Mouse (Mus musculus) lung, postnatal 0 days (tissue): ENCODE measurements around the gene Serpina3i. TPM values are rescaled to one million over a fixed set of nuclear protein-coding genes. Genes with fewer than 3 reads are reported as not detected.
A peak's percentile ranks its signal among the peaks of the same experiment; 100 is the strongest.
"Not testable (repeated sequence)": the region's sequence is repeated elsewhere in the genome, so short reads cannot be mapped to it uniquely, and the experiment has no call there.

Experiments used
- ATAC-seq: fragments of 200-750 bp; cut with Nextera tagmentation; 2 replicates; pipeline ENCODE4 v1.8.0; 2017; ENCODE audit warnings: moderate library complexity
- DNase-seq: peaks from one replicate; pipeline ENCODE4 v3.0.0-alpha.2; 2016; ENCODE audit warnings: low spot score
- H3K27ac ChIP-seq: fragments of 300-500 bp; sonication (generic); 2 replicates; pipeline ENCODE4 v1.5.1; 2014; ENCODE audit warnings: antibody characterized with exemption, mild to moderate bottlenecking, low read length, mixed read lengths
- H3K27me3 ChIP-seq: fragments of 300-500 bp; sonication (generic); replicated peaks from 2 replicates; pipeline ENCODE4 v1.6.1; 2014; ENCODE audit warnings: low read length, mixed read lengths; ENCODE audit not compliant: insufficient read depth
- H3K36me3 ChIP-seq: fragments of 300-500 bp; sonication (generic); 2 replicates; pipeline ENCODE4 v1.6.1; 2014; ENCODE audit warnings: low read length, mixed read lengths; ENCODE audit not compliant: insufficient read depth
- H3K4me1 ChIP-seq: fragments of 300-500 bp; sonication (generic); 2 replicates; pipeline ENCODE4 v1.6.1; 2014; ENCODE audit warnings: antibody characterized with exemption, low read depth, low read length, mixed read lengths; ENCODE audit not compliant: insufficient read depth
- H3K4me2 ChIP-seq: fragments of 300-500 bp; sonication (generic); replicated peaks from 2 replicates; pipeline ENCODE4 v1.6.1; 2014; ENCODE audit warnings: low read depth, mild to moderate bottlenecking, low read length, moderate library complexity, mixed read lengths
- H3K4me3 ChIP-seq: fragments of 300-500 bp; sonication (generic); 2 replicates; pipeline ENCODE4 v1.5.1; 2014; ENCODE audit warnings: low read depth, low read length
- H3K9ac ChIP-seq: fragments of 300-500 bp; sonication (generic); replicated peaks from 2 replicates; pipeline ENCODE4 v1.6.1; 2014; ENCODE audit warnings: low read depth, mild to moderate bottlenecking
- H3K9me3 ChIP-seq: fragments of 300-500 bp; sonication (generic); 2 replicates; pipeline ENCODE4 v1.6.1; 2016; ENCODE audit warnings: low read length, mixed read lengths
- CTCF ChIP-seq: IDR thresholded peaks from 2 replicates; pipeline ENCODE4 v1.5.1; 2016; ENCODE audit warnings: antibody characterized with exemption, mild to moderate bottlenecking
- EP300 ChIP-seq: IDR thresholded peaks from 2 replicates; pipeline ENCODE4 v1.6.1; 2016; ENCODE audit warnings: antibody characterized with exemption, mild to moderate bottlenecking, control low read depth
- WGBS: fragments of 180-500 bp; shearing (Covaris S2); extraction: QIAGEN DNeasy Blood & Tissue Kit; methylation state at CpG from one replicate; pipeline ENCODE4 v1.1.7; 2014; 5-methylcytosine and 5-hydroxymethylcytosine counted together
- polyA plus RNA-seq: library from polyadenylated mRNA; unstranded; fragments of >200 nt; fragmentation: Nextera tagmentation; extraction: Ambion mirVana; gene quantifications from 2 replicates; pipeline ENCODE4 v1.2.1, GENCODE M21; 2015

Serpina3i gene
- polyA plus RNA-seq, 1 experiment from 2014 or later: 1.3 TPM

DNA sequence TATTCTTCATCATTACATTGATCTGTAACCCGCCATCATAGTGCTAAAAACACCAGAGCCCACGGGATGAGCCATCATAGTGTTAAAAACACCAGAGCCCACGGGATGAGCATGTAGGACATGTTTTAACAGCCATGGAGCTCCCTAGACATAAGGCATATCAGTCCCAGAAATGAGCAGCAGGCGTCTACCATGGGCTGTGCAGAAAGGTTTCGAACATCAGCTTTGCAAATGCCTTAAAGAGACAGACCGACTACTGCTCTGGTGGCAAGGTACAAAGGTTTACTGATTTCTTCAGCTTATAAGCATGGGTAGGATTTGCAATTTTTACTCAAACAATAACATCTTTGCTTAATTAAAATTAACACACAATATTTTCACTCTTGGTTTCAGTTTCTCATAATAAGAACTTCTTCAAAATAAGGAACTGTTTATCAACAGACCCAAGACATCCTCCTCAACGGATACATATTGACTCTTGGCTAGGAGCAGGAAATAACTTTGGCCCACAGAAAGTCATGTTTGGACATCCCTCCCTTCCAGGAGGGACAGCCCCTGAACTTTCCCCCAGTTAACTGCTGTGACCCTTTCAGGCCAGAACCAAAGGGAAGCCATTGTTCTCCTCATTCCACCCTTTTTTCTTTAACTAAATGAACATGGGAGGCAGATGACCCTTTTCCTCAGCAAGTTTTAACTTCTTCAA lies 38.2 kb upstream of the Serpina3i start:
- TF ChIP-seq CTCF (no peak), EP300 (no peak)
- Histone ChIP-seq H3K4me3 (no peak overlapping the region), H3K36me3 (no peaks in the 10 kb centered on the region), H3K9ac (no peak overlapping the region), H3K4me2 (no peak overlapping the region), H3K4me1 (no peaks in the 10 kb centered on the region), H3K27me3 (no peaks in the 10 kb centered on the region), H3K9me3 (no peaks in the 10 kb centered on the region), H3K27ac (no peak overlapping the region)
- ATAC-seq: no peak
- no peak for DNase-seq
- WGBS: 61% methylated on average over 7 of the region's 7 CpGs

DNA sequence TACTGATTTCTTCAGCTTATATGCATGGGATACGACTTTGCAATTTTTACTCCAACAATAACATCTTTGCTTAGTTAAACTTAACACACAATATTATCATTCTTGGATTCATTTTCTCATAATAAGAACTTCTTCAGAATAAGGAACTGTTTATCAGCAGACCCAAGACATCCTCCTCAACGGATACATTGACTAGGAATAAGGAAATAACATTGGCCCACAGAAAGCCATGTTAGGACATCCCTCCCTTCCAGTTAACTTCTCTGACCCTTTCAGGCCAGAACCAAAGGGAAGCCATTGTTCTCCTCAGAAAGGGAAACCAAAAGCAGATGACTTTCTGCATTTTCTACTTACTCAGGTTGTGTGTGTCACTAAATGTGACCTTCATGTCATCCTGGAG lies 32.2 kb upstream of the Serpina3i start:
- no peaks in the 10 kb centered on the region for H3K4me1 ChIP-seq
- no peak overlapping the region for H3K4me3 ChIP-seq
- no peak overlapping the region for H3K27ac ChIP-seq
- no peaks in the 10 kb centered on the region for H3K36me3 ChIP-seq
- TF ChIP-seq EP300 (no peak), CTCF (no peak)
- 56% methylated on average over 2 of the region's 2 CpGs for WGBS
- no peak overlapping the region for H3K9ac ChIP-seq
- no peaks in the 10 kb centered on the region for H3K9me3 ChIP-seq
- no peak overlapping the region for H3K4me2 ChIP-seq
- ATAC-seq: no peak
- DNase-seq: no peak
- H3K27me3 ChIP-seq: no peaks in the 10 kb centered on the region

DNA sequence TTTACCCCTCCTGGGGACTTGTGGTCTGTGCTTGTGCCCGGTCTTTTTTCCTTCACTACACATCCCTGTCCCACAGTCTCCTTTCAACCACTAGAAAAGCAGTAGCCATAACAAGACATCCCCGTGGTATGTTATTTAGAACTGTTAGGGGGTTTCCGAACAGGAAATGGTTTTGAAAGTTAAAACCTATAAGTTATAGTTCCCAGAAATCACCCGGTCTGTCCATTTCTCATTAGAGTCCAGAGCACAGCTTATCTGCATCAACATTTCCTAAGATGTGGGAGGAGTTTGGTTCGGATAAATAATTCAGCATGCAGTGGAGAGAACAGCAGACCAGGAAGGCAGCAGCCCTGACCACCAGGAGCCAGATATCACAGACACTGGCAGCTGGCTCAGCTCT lies 27.0 kb upstream of the Serpina3i start, which contains the start of gene Serpina3g:
Gene Serpina3g (plus strand): TSS at position 331 of the 400 bp plus-strand sequence.
- WGBS: 31% methylated on average over 5 of the region's 5 CpGs
- Histone ChIP-seq H3K4me1 (no peaks in the 10 kb centered on the region), H3K9ac (no peak within 1 kb of the TSS), H3K4me2 (0 out of 2 replicates have a peak within 1 kb of the TSS, but pooled peaks have one; percentile 19), H3K27ac (no peak within 1 kb of the TSS), H3K36me3 (no peaks in the 10 kb centered on the region), H3K9me3 (no peaks in the 10 kb centered on the region), H3K4me3 (no peak within 1 kb of the TSS), H3K27me3 (no peaks in the 10 kb centered on the region)
- peak; percentile 53; the same call in 1 of the 2 replicates for ATAC-seq
- no peak for TF ChIP-seq CTCF
- TF ChIP-seq EP300: 0 out of 2 replicates have a peak, but pooled peaks have one; percentile 12
- peak; percentile 70 for DNase-seq

DNA sequence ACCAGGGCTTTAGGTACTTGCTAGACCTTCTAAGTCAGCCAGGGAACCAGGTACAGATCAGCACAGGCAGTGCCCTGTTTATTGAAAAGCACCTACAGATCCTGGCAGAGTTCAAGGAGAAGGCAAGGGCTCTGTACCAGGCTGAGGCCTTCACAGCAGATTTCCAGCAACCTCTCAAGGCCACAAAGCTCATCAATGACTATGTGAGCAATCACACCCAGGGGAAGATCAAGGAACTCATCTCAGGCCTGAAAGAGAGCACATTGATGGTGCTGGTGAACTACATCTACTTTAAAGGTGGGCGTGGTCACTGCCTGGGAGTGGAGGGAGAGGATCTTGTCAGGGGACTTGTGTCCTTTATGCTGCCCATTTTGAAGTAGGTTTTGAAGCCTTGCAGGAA lies 24.9 kb upstream of the Serpina3i start:
- not testable (repeated sequence) for H3K36me3 ChIP-seq, H3K27me3 ChIP-seq, H3K4me3 ChIP-seq, H3K4me1 ChIP-seq, H3K4me2 ChIP-seq, ATAC-seq, H3K27ac ChIP-seq, DNase-seq, H3K9ac ChIP-seq, H3K9me3 ChIP-seq
- WGBS: 75% methylated on average over 1 of the region's 1 CpGs

DNA sequence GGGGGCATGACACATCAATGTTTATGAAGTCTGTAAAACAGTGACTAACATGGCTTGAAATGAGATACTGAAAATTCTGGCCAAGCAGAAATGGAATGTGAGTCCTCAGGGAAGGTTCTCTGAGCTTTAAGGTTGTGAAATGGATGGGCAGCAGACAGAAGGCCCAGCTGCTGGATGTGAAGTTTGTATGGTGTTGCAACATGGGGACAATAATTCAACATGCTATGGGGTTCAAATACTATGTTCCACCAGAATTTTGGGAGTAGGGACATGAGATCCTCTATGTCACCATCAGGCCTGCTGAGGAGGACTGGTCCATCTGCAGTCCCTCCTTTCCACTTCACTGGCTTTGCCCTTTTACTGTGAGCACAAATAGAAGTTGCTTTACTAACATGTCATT lies 19.6 kb upstream of the Serpina3i start:
- TF ChIP-seq CTCF (no peak), EP300 (no peak)
- ATAC-seq: peak; percentile 61
- Histone ChIP-seq H3K4me3 (no peak overlapping the region), H3K36me3 (no peaks in the 10 kb centered on the region), H3K9me3 (no peaks in the 10 kb centered on the region), H3K4me2 (no peak overlapping the region), H3K27ac (no peak overlapping the region), H3K9ac (no peak overlapping the region), H3K27me3 (no peaks in the 10 kb centered on the region), H3K4me1 (no peaks in the 10 kb centered on the region)
- peak; percentile 73 for DNase-seq

DNA sequence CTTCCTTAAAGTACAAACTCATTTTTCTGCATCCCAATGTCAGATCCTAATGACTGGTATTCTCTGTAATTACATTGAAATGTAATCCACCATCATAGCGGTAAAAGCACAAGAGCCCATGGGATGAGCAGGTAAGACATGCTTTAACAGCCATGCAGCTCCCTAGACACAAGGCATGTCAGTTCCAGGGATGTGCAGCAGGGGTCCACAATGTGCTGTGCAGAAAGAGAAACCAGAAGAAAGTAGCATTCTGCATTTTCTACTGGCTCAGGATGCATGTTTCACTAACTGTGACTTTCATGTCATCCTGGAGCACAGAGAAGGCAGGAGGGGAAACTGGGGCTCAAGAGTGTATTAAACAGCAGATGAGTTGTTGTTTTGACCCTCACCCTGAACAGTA lies 17.8 kb upstream of the Serpina3i start:
- H3K4me1 ChIP-seq: no peaks in the 10 kb centered on the region
- no peak overlapping the region for H3K4me3 ChIP-seq
- no peak overlapping the region for H3K27ac ChIP-seq
- no peaks in the 10 kb centered on the region for H3K9me3 ChIP-seq
- WGBS: 83% methylated on average over 1 of the region's 1 CpGs
- ATAC-seq (no peak), DNase-seq (no peak)
- TF ChIP-seq EP300: no peak
- TF ChIP-seq CTCF: peak; percentile 65
- H3K36me3 ChIP-seq: no peaks in the 10 kb centered on the region
- no peaks in the 10 kb centered on the region for H3K27me3 ChIP-seq
- H3K4me2 ChIP-seq: no peak overlapping the region
- H3K9ac ChIP-seq: no peak overlapping the region
